Mouse (Mus musculus) erythroblast, embryonic 14.5 days (primary cell): Measurements from ENCODE around the gene Yif1a.

Experiments
- GATA1 ChIP-seq: IDR thresholded peaks from 2 replicates; pipeline ENCODE4 v1.6.1; 2012; ENCODE audit warnings: low read length, inconsistent platforms, mixed read lengths
- TAL1 ChIP-seq: IDR thresholded peaks from 3 replicates; pipeline ENCODE4 v1.6.1; 2012; ENCODE audit warnings: low read length, inconsistent platforms, mixed read lengths

- TF ChIP-seq GATA1 (no peak), TAL1 (no peak)
Observed at GRCm38 (mm10) chr19:5062041-5062440, 26.3 kb upstream of the Yif1a start.
